Mouse (Mus musculus): ENCODE measurements around the gene Tsku.

GRCm38 (mm10) chr7:98380224-98380925, 19.2 kb upstream of the Tsku start:
- TF ChIP-seq EP300 (IDR thresholded peaks at IDR 0.05; ENCODE audit: insufficient read depth, low read depth, low read length) (no peak), CTCF (IDR thresholded peaks at IDR 0.05) (no peak)
